ENCODE assay signal across 9 mouse cellular contexts in genomic region chr6:87399137-87399536, GRCm38 (mm10). TPM values are rescaled to one million over a fixed set of nuclear protein-coding genes. Genes with fewer than 3 reads are reported as not detected.
DNase-seq lines count a peak whose midpoint lies in the region; ATAC-seq and TF ChIP-seq lines count a peak whose summit lies in the region.
"Had no signal": no experiment of that assay in that cellular context is flagged by ENCODE, and none has a peak within 500 bp of the region (broad histone marks: within the 10 kb centered on the region; RNA-seq: fewer than 3 reads in every experiment).

No protein-coding gene starts in this region.

- H3K9ac ChIP-seq in forebrain, embryonic 13.5 days, result no peak overlapping the region
- H3K9ac ChIP-seq: midbrain, embryonic 12.5 days had no signal

- H3K27ac ChIP-seq in forebrain, embryonic 10.5 days, result no peak overlapping the region
- H3K27ac ChIP-seq in forebrain, embryonic 13.5 days, result no peak overlapping the region
- H3K27ac ChIP-seq: midbrain, embryonic 12.5 days had no signal

- WGBS in forebrain, embryonic 10.5 days, result 2% methylated on average over 5 of the region's 5 CpGs
- 2% methylated on average over 5 of the region's 5 CpGs for WGBS in forebrain, embryonic 13.5 days

- in situ Hi-C loops in Patski (cut with MboI; ENCODE audit: low pct_unique_long_range_greater_than_20kb), result loop anchor here (5.0 kb wide), 3 partner anchors 53 to 268 kb away; no protein-coding TSS in a partner anchor

- H3K4me2 ChIP-seq in forebrain, embryonic 13.5 days, result no peak overlapping the region
- H3K4me2 ChIP-seq: midbrain, embryonic 12.5 days had no signal

- CTCF ChIA-PET in Patski (lab: Charles Lee), result interaction anchor here (0.7 to 2.9 kb wide), 11 partner anchors 10 to 273 kb away, joined by 3 to 12 read pairs (median 4); partner anchors contain the start of genes Aplf and Gkn3

- no peaks in the 10 kb centered on the region for H3K4me1 ChIP-seq in forebrain, embryonic 10.5 days
- no peaks in the 10 kb centered on the region for H3K4me1 ChIP-seq in forebrain, embryonic 13.5 days
- H3K4me1 ChIP-seq: midbrain, embryonic 12.5 days had no signal

- peak; percentile 88 for TF ChIP-seq CTCF in Patski (IDR thresholded peaks at IDR 0.05)

- no peaks in the 10 kb centered on the region for H3K9me3 ChIP-seq in forebrain, embryonic 10.5 days
- no peaks in the 10 kb centered on the region for H3K9me3 ChIP-seq in forebrain, embryonic 13.5 days (replicated peaks)
- H3K9me3 ChIP-seq: midbrain, embryonic 12.5 days had no signal

- no peaks in the 10 kb centered on the region for H3K36me3 ChIP-seq in forebrain, embryonic 10.5 days (replicated peaks)
- no peaks in the 10 kb centered on the region for H3K36me3 ChIP-seq in forebrain, embryonic 13.5 days (ENCODE audit: poor library complexity, severe bottlenecking)
- H3K36me3 ChIP-seq: midbrain, embryonic 12.5 days had no signal

- H3K4me3 ChIP-seq in forebrain, embryonic 10.5 days, result no peak overlapping the region
- H3K4me3 ChIP-seq in forebrain, embryonic 13.5 days, result no peak overlapping the region
- H3K4me3 ChIP-seq: midbrain, embryonic 12.5 days had no signal

- ATAC-seq in forebrain, embryonic 13.5 days, result no peak
- no peak for ATAC-seq in Patski
- ATAC-seq in granulocyte monocyte progenitor cell, adult 5-6 weeks (replicated peaks; ENCODE audit: poor library complexity, severe bottlenecking), result peak; percentile 80

- POLR2A ChIA-PET in Patski (lab: Charles Lee), result no interaction called here

- no peaks in the 10 kb centered on the region for H3K27me3 ChIP-seq in forebrain, embryonic 10.5 days (ENCODE audit: poor library complexity, severe bottlenecking)
- no peaks in the 10 kb centered on the region for H3K27me3 ChIP-seq in forebrain, embryonic 13.5 days
- H3K27me3 ChIP-seq in Patski, result no peaks in the 10 kb centered on the region
- H3K27me3 ChIP-seq: midbrain, embryonic 12.5 days had no signal

- DNase-seq in forebrain, embryonic 10.5 days (ENCODE audit: extremely low spot score, low spot score), result peak; percentile 75
- DNase-seq in Patski (ENCODE audit: low read depth, low spot score), result no peak
- peak; percentile 82 to 89 for DNase-seq in cerebellum, postnatal 14 days
- DNase-seq in layer of hippocampus, postnatal 14 days (ENCODE audit: low spot score in 2 of 2), result peak; percentile 66 to 82
- peak; percentile 73 for DNase-seq in mesoderm, embryonic 11.5 days (ENCODE audit: low read depth, low spot score)
- peak; percentile 74 to 92 for DNase-seq in spleen, postnatal 4 days (ENCODE audit: low spot score in 2 of 2)

RNA-seq across cellular contexts. Expression of gene Gkn3, which starts 10.4 kb away (rescaled TPM):
- polyA plus RNA-seq in forebrain, embryonic 10.5 days (2016; fragmentation: Nextera tagmentation; extraction: Ambion mirVana), result not detected in 2 replicates
- polyA plus RNA-seq in forebrain, embryonic 13.5 days (2015; fragmentation: Nextera tagmentation; extraction: Ambion mirVana), result not detected in 2 replicates
- polyA plus RNA-seq in Patski (2021), result not detected
- not detected in 2 replicates for total RNA-seq in granulocyte monocyte progenitor cell, adult 5-6 weeks (2014; fragmentation: Nextera tagmentation)
- total RNA-seq in granulocyte monocyte progenitor cell, adult 5-6 weeks (2017), result not detected in 2 replicates
- 1 to 10 TPM; 1.4 to 4.3 TPM for total RNA-seq in layer of hippocampus, postnatal 14 days (2021)
- polyA plus RNA-seq: midbrain, embryonic 12.5 days had no signal

RNA-seq across cellular contexts. Expression of gene Gkn2, which starts 26.0 kb away (rescaled TPM):
- not detected in 2 replicates for polyA plus RNA-seq in forebrain, embryonic 10.5 days (2016; fragmentation: Nextera tagmentation; extraction: Ambion mirVana)
- not detected in 2 replicates for polyA plus RNA-seq in forebrain, embryonic 13.5 days (2015; fragmentation: Nextera tagmentation; extraction: Ambion mirVana)
- not detected for polyA plus RNA-seq in Patski (2021)
- not detected in 2 replicates for total RNA-seq in granulocyte monocyte progenitor cell, adult 5-6 weeks (2014; fragmentation: Nextera tagmentation)
- not detected in 2 replicates for total RNA-seq in granulocyte monocyte progenitor cell, adult 5-6 weeks (2017)
- not detected for total RNA-seq in layer of hippocampus, postnatal 14 days (2021)
- polyA plus RNA-seq: midbrain, embryonic 12.5 days had no signal

RNA-seq across cellular contexts. Expression of gene Bmp10, which starts 29.7 kb away (rescaled TPM):
- not detected in 2 replicates for polyA plus RNA-seq in forebrain, embryonic 10.5 days (2016; fragmentation: Nextera tagmentation; extraction: Ambion mirVana)
- polyA plus RNA-seq in forebrain, embryonic 13.5 days (2015; fragmentation: Nextera tagmentation; extraction: Ambion mirVana), result not detected in 2 replicates
- polyA plus RNA-seq in Patski (2021), result not detected
- total RNA-seq in granulocyte monocyte progenitor cell, adult 5-6 weeks (2014; fragmentation: Nextera tagmentation), result not detected in 2 replicates
- total RNA-seq in granulocyte monocyte progenitor cell, adult 5-6 weeks (2017), result not detected in 2 replicates
- not detected for total RNA-seq in layer of hippocampus, postnatal 14 days (2021)
- polyA plus RNA-seq: midbrain, embryonic 12.5 days had no signal

RNA-seq across cellular contexts. Expression of gene Gkn1, which starts 48.4 kb away (rescaled TPM):
- polyA plus RNA-seq in forebrain, embryonic 10.5 days (2016; fragmentation: Nextera tagmentation; extraction: Ambion mirVana), result not detected in 2 replicates
- not detected in 2 replicates for polyA plus RNA-seq in forebrain, embryonic 13.5 days (2015; fragmentation: Nextera tagmentation; extraction: Ambion mirVana)
- polyA plus RNA-seq in Patski (2021), result not detected
- not detected in 2 replicates for total RNA-seq in granulocyte monocyte progenitor cell, adult 5-6 weeks (2014; fragmentation: Nextera tagmentation)
- not detected in 2 replicates for total RNA-seq in granulocyte monocyte progenitor cell, adult 5-6 weeks (2017)
- total RNA-seq in layer of hippocampus, postnatal 14 days (2021), result not detected
- polyA plus RNA-seq: midbrain, embryonic 12.5 days had no signal
